Mouse (Mus musculus) erythroblast, embryonic 14.5 days (primary cell): ENCODE measurements around the gene Slc7a5.

Experiments
- GATA1 ChIP-seq: IDR thresholded peaks from 2 replicates; pipeline ENCODE4 v1.6.1; 2012; ENCODE audit warnings: low read length, inconsistent platforms, mixed read lengths
- TAL1 ChIP-seq: IDR thresholded peaks from 3 replicates; pipeline ENCODE4 v1.6.1; 2012; ENCODE audit warnings: low read length, inconsistent platforms, mixed read lengths

DNA sequence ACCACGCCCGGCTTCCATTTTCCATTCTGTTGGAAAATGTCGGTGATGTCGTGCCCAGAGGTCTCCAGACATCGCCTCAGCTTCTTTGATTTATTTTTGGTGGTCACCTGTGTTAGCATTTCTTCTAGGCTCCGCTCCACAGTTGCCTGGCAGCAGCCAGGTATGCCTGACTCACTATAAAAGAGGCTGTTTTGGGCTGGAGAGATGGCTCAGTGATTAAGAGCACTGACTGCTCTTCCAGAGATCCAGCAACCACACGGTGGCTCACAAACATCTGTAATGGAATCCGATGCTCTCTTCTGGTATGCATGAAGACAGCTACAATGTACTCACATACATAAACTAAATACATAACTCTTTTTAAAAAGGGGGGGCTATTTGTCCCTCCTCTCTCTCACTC is 18.8 kb upstream of the Slc7a5 start:
- TF ChIP-seq TAL1 (no peak), GATA1 (no peak)
